Mouse (Mus musculus): ENCODE measurements around the gene 2310034G01Rik. TPM values are rescaled to one million over a fixed set of nuclear protein-coding genes. Genes with fewer than 3 reads are reported as not detected.

Gene 2310034G01Rik
- polyA plus RNA-seq, 1 experiment from 2014 or later = 1.7 TPM

DNA sequence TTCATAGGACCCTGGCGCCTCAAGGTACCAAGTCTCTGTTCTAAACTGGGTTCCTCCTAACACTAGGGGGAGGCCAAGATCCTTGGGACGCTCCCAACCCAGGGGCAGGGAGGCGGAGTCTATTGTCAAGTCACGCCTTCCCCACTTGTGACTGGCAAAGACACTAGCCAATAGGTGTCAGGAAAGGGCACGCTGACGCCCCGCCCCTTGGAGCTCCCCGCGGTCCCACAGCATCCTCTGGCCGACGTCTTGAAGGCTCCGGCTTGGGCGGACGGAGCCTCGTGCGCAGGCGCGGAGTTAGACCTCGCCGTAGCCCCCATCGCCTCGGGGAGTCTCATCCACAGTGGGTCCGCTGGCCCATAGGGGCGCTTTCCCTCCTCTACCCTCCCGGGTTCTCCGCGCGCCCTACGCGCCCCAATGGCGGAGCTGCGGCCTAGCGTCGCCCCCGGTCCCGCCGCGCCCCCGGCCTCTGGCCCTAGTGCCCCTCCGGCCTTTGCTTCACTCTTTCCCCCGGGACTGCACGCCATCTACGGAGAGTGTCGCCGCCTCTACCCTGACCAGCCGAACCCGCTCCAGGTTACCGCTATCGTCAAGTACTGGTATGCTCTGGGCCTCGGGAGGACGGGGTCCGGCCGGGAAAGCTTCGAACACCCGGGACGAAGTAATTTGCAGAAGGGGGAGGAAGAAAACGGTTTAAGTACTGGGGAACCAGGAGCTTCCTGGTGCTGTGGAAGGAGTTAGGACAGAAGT is 46.8 kb upstream of the 2310034G01Rik start, which contains the start of gene Sufu:
TSS of gene Sufu (plus strand) at position 211 of the 750 bp plus-strand sequence.
- Histone ChIP-seq H3K27ac (replicated peaks) (peak within 1 kb of the TSS; percentile 88), H3K4me3 (ENCODE audit: low read depth, low read length) (peak within 1 kb of the TSS; percentile 87), H3K4me2 (replicated peaks; ENCODE audit: low read depth) (peak within 1 kb of the TSS; percentile 88), H3K27me3 (ENCODE audit: control insufficient read depth, insufficient read depth, low read length) (no peaks in the 10 kb centered on the region), H3K36me3 (ENCODE audit: control insufficient read depth, insufficient read depth, low read length) (peaks cover 4% of the 10 kb centered on the region; the same call in 1 of the 2 replicates), H3K9ac (ENCODE audit: low read length) (peak within 1 kb of the TSS; percentile 86), H3K4me1 (replicated peaks; ENCODE audit: control insufficient read depth, insufficient read depth) (peaks cover 7% of the 10 kb centered on the region; the same call in 1 of the 2 replicates), H3K9me3 (ENCODE audit: control insufficient read depth, low read length) (no peaks in the 10 kb centered on the region)
- peak; percentile 98 for DNase-seq (ENCODE audit: low spot score)
- TF ChIP-seq CTCF (IDR thresholded peaks at IDR 0.05; ENCODE audit: low read depth) (peak; percentile 91), EP300 (optimal IDR thresholded peaks at IDR 0.05) (no peak)
- under 1% methylated on average over 51 of the region's 57 CpGs for WGBS
- ATAC-seq (ENCODE audit: low FRiP score, low TSS enrichment) = peak; percentile 90

DNA sequence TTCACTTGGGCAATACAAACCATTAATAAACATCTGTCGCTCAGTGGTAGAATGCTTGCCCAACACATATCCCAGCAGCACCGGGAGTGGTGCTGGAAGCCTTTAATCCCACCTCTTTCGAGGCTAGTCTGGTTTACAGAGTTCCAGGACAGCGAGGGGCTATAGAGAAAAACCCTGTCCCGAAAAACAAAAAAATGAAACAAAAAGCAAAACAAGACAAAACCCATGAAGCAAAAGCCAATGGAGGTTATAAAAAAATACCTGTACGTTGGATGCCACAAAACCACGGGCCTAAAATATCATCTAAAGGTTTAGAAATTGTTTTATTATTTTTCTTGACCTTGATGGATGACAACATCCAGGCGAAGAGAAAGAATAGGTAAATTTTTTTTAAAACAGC is 46.0 kb upstream of the 2310034G01Rik start:
- H3K27ac ChIP-seq (replicated peaks) = 0 out of 2 replicates have a peak overlapping the region, but pooled peaks have one; percentile 81
- H3K9me3 ChIP-seq (ENCODE audit: control insufficient read depth, low read length) = no peaks in the 10 kb centered on the region
- H3K36me3 ChIP-seq (ENCODE audit: control insufficient read depth, insufficient read depth, low read length) = peaks cover 1% of the 10 kb centered on the region; the same call in 1 of the 2 replicates
- H3K4me1 ChIP-seq (replicated peaks; ENCODE audit: control insufficient read depth, insufficient read depth) = peaks cover 7% of the 10 kb centered on the region; the same call in 1 of the 2 replicates
- no peak overlapping the region for H3K9ac ChIP-seq (ENCODE audit: low read length)
- H3K4me3 ChIP-seq (ENCODE audit: low read depth, low read length) = peak overlapping the region; percentile 79
- H3K27me3 ChIP-seq (ENCODE audit: control insufficient read depth, insufficient read depth, low read length) = no peaks in the 10 kb centered on the region
- TF ChIP-seq EP300 (optimal IDR thresholded peaks at IDR 0.05) (no peak), CTCF (IDR thresholded peaks at IDR 0.05; ENCODE audit: low read depth) (no peak)
- H3K4me2 ChIP-seq (replicated peaks; ENCODE audit: low read depth) = peak overlapping the region; percentile 60
- DNase-seq (ENCODE audit: low spot score) = no peak
- no peak for ATAC-seq (ENCODE audit: low FRiP score, low TSS enrichment)
- 10% methylated on average over 8 of the region's 8 CpGs for WGBS

DNA sequence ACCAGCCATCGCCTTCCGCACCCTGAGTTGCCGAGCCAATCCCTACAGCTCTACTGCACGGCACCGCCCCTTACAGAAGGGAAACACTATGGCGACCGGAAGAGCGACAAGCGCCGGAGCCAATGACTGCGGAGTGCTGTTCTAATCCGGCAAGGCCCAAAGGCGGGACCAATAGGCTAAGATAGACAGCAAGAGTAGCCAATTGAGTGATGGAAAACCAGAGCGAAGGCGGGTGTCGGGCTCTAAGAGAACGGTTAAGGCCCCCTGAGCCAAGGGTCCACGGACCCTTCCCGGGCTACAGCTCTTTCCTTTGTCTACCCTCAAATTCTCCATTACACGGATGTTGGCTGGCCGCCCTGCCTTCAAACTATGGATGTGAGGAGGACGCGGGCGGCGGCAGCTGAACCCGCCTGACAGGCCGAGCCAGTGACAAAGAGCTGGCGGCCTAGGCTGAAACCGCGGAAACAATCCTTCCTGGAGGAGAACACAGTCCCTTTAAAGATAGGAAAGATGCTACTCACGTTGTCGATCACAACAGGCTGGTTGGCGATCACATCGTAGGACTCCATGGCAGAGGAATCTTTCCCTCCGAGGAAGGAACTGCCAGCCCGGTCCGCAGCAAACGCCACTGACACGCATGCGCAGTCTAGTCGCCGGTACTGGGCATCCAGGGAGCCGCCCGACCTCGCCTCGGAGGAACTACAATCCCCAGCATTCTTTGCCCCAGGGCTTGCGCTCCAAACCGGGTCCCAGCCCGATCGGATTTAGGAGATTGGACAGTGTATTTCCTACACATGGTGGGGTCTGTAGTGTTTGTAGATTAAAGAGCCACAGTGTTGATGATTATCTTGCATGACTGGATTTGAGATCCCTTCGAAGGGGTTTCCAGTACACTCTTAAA is 45.3 kb upstream of the 2310034G01Rik start, which contains the start of gene Actr1a:
TSS of gene Actr1a (minus strand) at position 640 of the 901 bp plus-strand sequence.
- peak; percentile 96 for DNase-seq (ENCODE audit: low spot score)
- Histone ChIP-seq H3K36me3 (ENCODE audit: control insufficient read depth, insufficient read depth, low read length) (no peaks in the 10 kb centered on the region), H3K4me3 (ENCODE audit: low read depth, low read length) (peak within 1 kb of the TSS; percentile 87), H3K9ac (ENCODE audit: low read length) (peak within 1 kb of the TSS; percentile 86), H3K4me1 (replicated peaks; ENCODE audit: control insufficient read depth, insufficient read depth) (peaks cover 7% of the 10 kb centered on the region; the same call in 1 of the 2 replicates), H3K9me3 (ENCODE audit: control insufficient read depth, low read length) (no peaks in the 10 kb centered on the region), H3K27ac (replicated peaks) (peak within 1 kb of the TSS; percentile 81), H3K4me2 (replicated peaks; ENCODE audit: low read depth) (peak within 1 kb of the TSS; percentile 84), H3K27me3 (ENCODE audit: control insufficient read depth, insufficient read depth, low read length) (no peaks in the 10 kb centered on the region)
- ATAC-seq (ENCODE audit: low FRiP score, low TSS enrichment) = peak; percentile 96
- under 1% methylated on average over 51 of the region's 51 CpGs for WGBS
- no peak; the same call in 1 of the 2 replicates for TF ChIP-seq CTCF (IDR thresholded peaks at IDR 0.05; ENCODE audit: low read depth)
- TF ChIP-seq EP300 (optimal IDR thresholded peaks at IDR 0.05) = no peak

DNA sequence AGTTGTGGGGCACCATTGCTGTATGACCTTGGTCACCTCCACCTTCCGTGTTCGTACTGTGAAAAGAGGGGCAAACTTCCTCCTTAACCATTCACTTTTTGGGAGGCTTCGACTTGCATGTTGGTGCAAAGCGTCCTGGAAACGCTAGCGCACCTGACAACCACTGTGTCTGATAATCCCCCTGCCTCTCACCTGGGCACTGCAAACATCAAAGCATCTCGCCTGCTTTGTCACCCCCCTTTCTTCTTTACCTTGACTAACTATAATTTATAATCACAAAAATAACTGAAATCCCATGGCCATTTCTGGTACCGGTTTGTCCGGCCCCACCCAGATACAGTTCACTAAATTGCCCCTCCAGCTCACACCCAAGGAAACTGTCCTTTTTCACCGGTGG is 44.6 kb upstream of the 2310034G01Rik start:
- ATAC-seq (ENCODE audit: low FRiP score, low TSS enrichment) = no peak
- peaks cover 7% of the 10 kb centered on the region; the same call in 1 of the 2 replicates for H3K4me1 ChIP-seq (replicated peaks; ENCODE audit: control insufficient read depth, insufficient read depth)
- DNase-seq (ENCODE audit: low spot score) = peak; percentile 24
- TF ChIP-seq CTCF (IDR thresholded peaks at IDR 0.05; ENCODE audit: low read depth) (0 out of 2 replicates have a peak, but pooled peaks have one; percentile 1), EP300 (optimal IDR thresholded peaks at IDR 0.05) (no peak)
- peak overlapping the region; percentile 79 for H3K4me3 ChIP-seq (ENCODE audit: low read depth, low read length)
- H3K36me3 ChIP-seq (ENCODE audit: control insufficient read depth, insufficient read depth, low read length) = no peaks in the 10 kb centered on the region
- H3K4me2 ChIP-seq (replicated peaks; ENCODE audit: low read depth) = peak overlapping the region; percentile 84
- H3K27me3 ChIP-seq (ENCODE audit: control insufficient read depth, insufficient read depth, low read length) = no peaks in the 10 kb centered on the region
- H3K9me3 ChIP-seq (ENCODE audit: control insufficient read depth, low read length) = no peaks in the 10 kb centered on the region
- H3K9ac ChIP-seq (ENCODE audit: low read length) = peak overlapping the region; percentile 57
- no peak overlapping the region; the same call in 1 of the 2 replicates for H3K27ac ChIP-seq (replicated peaks)
- WGBS = 3% methylated on average over 10 of the region's 10 CpGs

DNA sequence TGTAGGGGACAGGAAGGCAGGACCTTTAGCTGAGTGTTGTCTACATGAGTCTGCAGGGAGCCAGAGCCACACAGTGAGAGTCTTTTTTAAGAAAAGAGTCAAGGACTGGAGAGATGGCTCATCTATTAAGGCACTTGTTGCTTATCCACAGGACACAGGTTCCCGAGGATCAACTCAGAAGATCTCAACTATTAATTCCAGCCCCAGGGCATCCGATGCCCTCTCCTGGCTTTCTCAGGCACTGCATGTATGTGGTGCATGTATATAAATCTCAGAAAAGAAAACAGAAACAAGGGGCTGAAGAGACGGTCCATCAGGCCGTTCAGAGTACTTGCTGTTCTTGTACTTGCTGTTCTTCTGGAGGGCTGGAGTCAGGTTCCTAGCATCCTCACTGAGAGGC is 41.9 kb upstream of the 2310034G01Rik start:
- H3K27ac ChIP-seq (replicated peaks) = no peak overlapping the region
- ATAC-seq (ENCODE audit: low FRiP score, low TSS enrichment) (no peak), DNase-seq (ENCODE audit: low spot score) (peak; percentile 55)
- H3K27me3 ChIP-seq (ENCODE audit: control insufficient read depth, insufficient read depth, low read length) = no peaks in the 10 kb centered on the region
- H3K36me3 ChIP-seq (ENCODE audit: control insufficient read depth, insufficient read depth, low read length) = peaks cover under 1% of the 10 kb centered on the region
- H3K4me1 ChIP-seq (replicated peaks; ENCODE audit: control insufficient read depth, insufficient read depth) = peaks cover 7% of the 10 kb centered on the region; the same call in 1 of the 2 replicates
- H3K4me2 ChIP-seq (replicated peaks; ENCODE audit: low read depth) = no peak overlapping the region
- WGBS = 30% methylated on average over 4 of the region's 4 CpGs
- no peaks in the 10 kb centered on the region for H3K9me3 ChIP-seq (ENCODE audit: control insufficient read depth, low read length)
- H3K4me3 ChIP-seq (ENCODE audit: low read depth, low read length) = no peak overlapping the region
- no peak overlapping the region for H3K9ac ChIP-seq (ENCODE audit: low read length)
- peak; percentile 77 for TF ChIP-seq CTCF (IDR thresholded peaks at IDR 0.05; ENCODE audit: low read depth)
- no peak for TF ChIP-seq EP300 (optimal IDR thresholded peaks at IDR 0.05)

Measured in stomach, postnatal 0 days (tissue).